Mouse (Mus musculus) testis, postnatal 14 days (tissue): ENCODE measurements around the gene Nxn.
A peak's percentile ranks its signal among the peaks of the same experiment; 100 is the strongest.

ENCODE experiments used
- DNase-seq: peaks from one replicate; pipeline ENCODE4 v3.0.0; 2021; ENCODE audit warnings: low spot score

The Nxn gene

GRCm38 (mm10) chr11:76260208-76261050 is 138.5 kb downstream of the Nxn start:
- DNase-seq = no peak

- DNase-seq = no peak
Observed at GRCm38 (mm10) chr11:76258511-76258910, 140.4 kb downstream of the Nxn start.

- DNase-seq = no peak
Observed at GRCm38 (mm10) chr11:76257386-76257785, 141.6 kb downstream of the Nxn start.

GRCm38 (mm10) chr11:76256129-76256528 is 142.8 kb downstream of the Nxn start:
- DNase-seq = no peak

- DNase-seq = no peak
Observed at GRCm38 (mm10) chr11:76255431-76256001, 143.4 kb downstream of the Nxn start.

- no peak for DNase-seq
Observed at GRCm38 (mm10) chr11:76253918-76254264, 145.0 kb downstream of the Nxn start.

- peak; percentile 69 for DNase-seq
Observed at GRCm38 (mm10) chr11:76253145-76253917, 145.6 kb downstream of the Nxn start.

GRCm38 (mm10) chr11:76252036-76252435 is 146.9 kb downstream of the Nxn start:
- no peak for DNase-seq

- no peak for DNase-seq
Observed at GRCm38 (mm10) chr11:76247239-76247638, 151.7 kb downstream of the Nxn start.

- no peak for DNase-seq
Observed at GRCm38 (mm10) chr11:76246439-76246838, 152.5 kb downstream of the Nxn start.

GRCm38 (mm10) chr11:76243811-76244546 is 155.0 kb downstream of the Nxn start:
- no peak for DNase-seq

- peak; percentile 91 for DNase-seq
Observed at GRCm38 (mm10) chr11:76242901-76243810, 155.8 kb downstream of the Nxn start, which contains the start of the genes Mrm3 and Glod4. TSS of gene Mrm3 (plus strand) at chr11:76243715. TSS of gene Glod4 (minus strand) at chr11:76243725.

- DNase-seq = no peak
Observed at GRCm38 (mm10) chr11:76239750-76240149, 159.2 kb downstream of the Nxn start.

- no peak for DNase-seq
Observed at GRCm38 (mm10) chr11:76236136-76236535, 162.8 kb downstream of the Nxn start.

- DNase-seq = no peak
Observed at GRCm38 (mm10) chr11:76225051-76225450, 173.9 kb downstream of the Nxn start.

GRCm38 (mm10) chr11:76224631-76225030 is 174.3 kb downstream of the Nxn start:
- no peak for DNase-seq

- peak; percentile 95 for DNase-seq
Observed at GRCm38 (mm10) chr11:76217390-76217800, 181.5 kb downstream of the Nxn start, which contains the start of the genes Dbil5 and Gemin4. TSS of gene Dbil5 (plus strand) at chr11:76217608. TSS of gene Gemin4 (minus strand) at chr11:76217664.

- DNase-seq = peak; percentile 36
Observed at GRCm38 (mm10) chr11:76216681-76217389, 182.1 kb downstream of the Nxn start.

GRCm38 (mm10) chr11:76216049-76216540 is 182.8 kb downstream of the Nxn start:
- no peak for DNase-seq

- no peak for DNase-seq
Observed at GRCm38 (mm10) chr11:76215011-76215410, 183.9 kb downstream of the Nxn start.
